Mouse (Mus musculus) adrenal gland, adult 8-10 months (tissue): Measurements from ENCODE around the gene Rnasel. TPM values are rescaled to one million over a fixed set of nuclear protein-coding genes. Genes with fewer than 3 reads are reported as not detected.

Experiments
- DNase-seq: peaks from one replicate; pipeline ENCODE4 v3.0.0; 2022
- total RNA-seq, 4 experiments: library from RNA; stranded (reverse); gene quantifications; 2 replicates each; pipeline ENCODE4 v1.2.4; 2022

The Rnasel gene
- 10 to 100 TPM in 3 of 4 experiments, 1 to 10 TPM in 1; 9.7 to 25.3 (median 16.9) TPM for total RNA-seq

DNA sequence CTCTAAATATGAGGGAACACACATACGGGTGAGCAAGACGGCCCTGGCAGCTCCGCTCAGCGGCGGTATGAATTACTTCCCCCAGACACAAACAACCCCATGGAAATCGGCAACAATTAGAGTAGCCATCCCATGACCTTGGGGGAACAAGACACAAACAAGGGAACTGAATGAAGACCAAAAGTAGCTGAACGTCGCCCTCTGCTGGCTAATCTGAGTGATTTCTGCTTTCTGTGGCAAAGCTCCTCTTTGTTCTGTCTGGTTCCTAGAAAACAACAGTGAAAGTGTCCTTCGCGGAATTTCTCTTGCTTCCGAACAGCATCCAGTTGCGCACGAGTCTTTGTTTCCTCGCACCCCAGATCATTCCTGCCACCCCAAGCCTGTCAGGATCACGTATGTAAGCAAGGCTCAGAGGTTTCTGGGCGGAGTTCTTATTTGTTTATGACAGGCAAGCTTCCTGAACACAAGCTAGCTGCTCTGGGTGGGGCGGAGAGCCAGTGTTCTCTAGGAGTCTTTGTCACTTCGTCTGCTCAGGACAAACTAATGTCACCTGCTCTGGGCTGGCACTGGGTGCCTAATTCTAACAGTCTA is at the start of gene Rnasel:
Rnasel (plus strand) TSS at position 216 of the 591 bp plus-strand sequence.
- peak; percentile 70 for DNase-seq

DNA sequence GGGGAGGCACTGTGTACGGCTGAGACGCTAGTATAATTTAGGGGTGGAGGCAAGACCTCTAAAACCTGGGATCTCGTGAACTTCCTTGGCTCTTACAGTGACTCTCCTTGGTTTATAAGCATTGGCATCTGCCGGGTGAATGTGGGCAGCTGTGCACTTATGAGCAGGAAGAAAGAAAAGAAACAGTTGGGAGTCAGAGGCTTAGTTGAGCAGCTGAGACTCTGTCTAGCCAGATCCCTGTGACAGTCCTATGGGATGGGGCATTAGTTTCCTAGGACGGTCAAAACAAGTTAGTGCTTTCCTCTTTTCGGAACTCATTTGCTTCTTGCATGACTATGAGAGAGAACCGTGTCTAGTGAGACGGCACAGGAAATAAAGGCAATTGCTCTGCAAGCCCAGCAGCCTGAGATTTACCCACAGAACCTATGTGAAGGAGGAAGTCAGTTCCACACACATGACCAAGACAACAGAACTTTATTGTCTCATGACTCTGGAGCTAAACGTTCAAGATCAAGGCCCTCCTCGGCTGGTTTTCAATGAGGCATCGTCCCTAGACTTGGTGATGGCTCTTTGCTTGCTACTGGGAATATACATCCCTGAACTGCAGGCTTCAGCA is 48.7 kb upstream of the Rnasel start:
- DNase-seq, result no peak

GRCm38 (mm10) chr1:153701461-153701860 is 47.8 kb upstream of the Rnasel start:
- DNase-seq, result no peak

DNA sequence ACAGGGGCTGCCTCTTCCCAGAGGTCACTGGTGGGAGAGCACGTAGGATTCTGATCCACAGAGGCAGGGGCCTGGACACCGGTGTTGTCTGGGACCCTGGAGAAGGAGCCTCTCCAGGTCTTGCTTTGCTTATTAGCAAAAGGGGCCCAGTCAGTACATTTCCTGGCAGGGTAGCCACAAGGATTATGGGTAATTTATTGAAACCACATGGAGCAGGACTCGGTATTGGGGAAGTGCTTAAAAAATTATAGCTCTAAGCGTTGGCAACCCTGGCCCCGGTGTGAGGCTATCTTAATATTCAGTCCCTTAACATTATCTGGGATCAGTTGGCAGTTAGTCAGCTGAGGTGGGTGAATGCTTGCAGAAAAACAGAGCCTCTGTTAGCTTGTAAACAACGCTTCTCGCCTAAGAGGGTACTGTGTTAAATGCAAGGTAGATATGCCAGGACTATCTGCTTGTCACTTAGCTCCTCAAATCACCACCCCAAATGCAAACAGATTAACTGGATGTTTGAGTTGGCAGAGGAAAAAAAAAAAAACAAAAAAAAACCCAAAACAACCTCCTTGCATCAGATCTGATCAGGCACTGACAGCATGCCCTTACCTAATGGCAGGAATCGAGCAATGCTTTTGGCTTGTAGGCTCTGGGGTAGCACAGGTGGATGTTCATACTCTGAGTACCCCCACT is 46.9 kb upstream of the Rnasel start:
- DNase-seq, result no peak

- DNase-seq, result peak; percentile 46
Measured at GRCm38 (mm10) chr1:153702853-153703410, 46.3 kb upstream of the Rnasel start.

GRCm38 (mm10) chr1:153703445-153703991 is 45.7 kb upstream of the Rnasel start:
- no peak for DNase-seq

GRCm38 (mm10) chr1:153704174-153704573 is 45.1 kb upstream of the Rnasel start:
- DNase-seq, result no peak

- DNase-seq, result no peak
Measured at GRCm38 (mm10) chr1:153704996-153705395, 44.2 kb upstream of the Rnasel start.

DNA sequence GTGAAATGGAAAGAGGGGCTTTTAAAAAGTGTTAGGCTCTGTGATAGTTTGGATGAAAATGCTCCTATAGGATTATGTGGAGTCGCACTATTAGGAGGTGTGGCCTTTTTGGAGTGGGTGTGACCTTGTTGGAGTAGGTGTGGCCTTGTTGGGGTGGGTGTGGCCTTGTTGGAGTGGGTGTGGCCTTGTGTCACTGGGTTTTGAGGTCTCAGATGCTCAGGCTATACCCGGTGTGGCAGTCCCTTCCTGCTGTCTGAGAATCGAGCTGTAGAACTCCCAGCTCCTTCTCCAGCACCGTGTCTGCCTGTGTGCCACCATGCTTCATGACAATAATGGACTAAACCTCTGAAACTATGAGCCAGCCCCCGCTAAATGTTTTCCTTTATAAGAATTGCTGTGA is 40.6 kb upstream of the Rnasel start:
- DNase-seq, result no peak

DNA sequence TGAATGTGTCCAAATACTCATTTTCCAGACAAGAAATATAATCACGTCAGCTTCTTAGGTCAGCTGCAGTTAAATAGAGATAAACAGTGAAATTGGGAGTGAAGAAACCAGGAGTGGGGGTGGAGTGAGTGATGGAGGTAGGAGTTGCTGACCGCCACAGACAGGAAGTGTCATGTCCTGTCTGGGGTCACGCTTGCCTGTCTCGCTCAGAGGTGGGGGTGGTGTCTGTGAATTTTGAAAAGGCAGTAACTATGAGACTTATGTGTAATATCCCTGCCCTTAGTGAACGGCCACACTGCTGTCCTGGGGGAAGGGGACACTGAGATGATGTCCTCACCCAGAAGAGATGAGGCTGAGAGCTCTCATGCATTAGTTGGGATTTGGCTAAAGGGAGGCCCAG is 39.8 kb upstream of the Rnasel start:
- no peak for DNase-seq

- DNase-seq, result no peak
Measured at GRCm38 (mm10) chr1:153711544-153712262, 37.5 kb upstream of the Rnasel start.

- DNase-seq, result no peak
Measured at GRCm38 (mm10) chr1:153712633-153713032, 36.6 kb upstream of the Rnasel start.

GRCm38 (mm10) chr1:153717990-153718389 is 31.2 kb upstream of the Rnasel start:
- no peak for DNase-seq

- DNase-seq, result no peak
Measured at GRCm38 (mm10) chr1:153720935-153721334, 28.3 kb upstream of the Rnasel start.

DNA sequence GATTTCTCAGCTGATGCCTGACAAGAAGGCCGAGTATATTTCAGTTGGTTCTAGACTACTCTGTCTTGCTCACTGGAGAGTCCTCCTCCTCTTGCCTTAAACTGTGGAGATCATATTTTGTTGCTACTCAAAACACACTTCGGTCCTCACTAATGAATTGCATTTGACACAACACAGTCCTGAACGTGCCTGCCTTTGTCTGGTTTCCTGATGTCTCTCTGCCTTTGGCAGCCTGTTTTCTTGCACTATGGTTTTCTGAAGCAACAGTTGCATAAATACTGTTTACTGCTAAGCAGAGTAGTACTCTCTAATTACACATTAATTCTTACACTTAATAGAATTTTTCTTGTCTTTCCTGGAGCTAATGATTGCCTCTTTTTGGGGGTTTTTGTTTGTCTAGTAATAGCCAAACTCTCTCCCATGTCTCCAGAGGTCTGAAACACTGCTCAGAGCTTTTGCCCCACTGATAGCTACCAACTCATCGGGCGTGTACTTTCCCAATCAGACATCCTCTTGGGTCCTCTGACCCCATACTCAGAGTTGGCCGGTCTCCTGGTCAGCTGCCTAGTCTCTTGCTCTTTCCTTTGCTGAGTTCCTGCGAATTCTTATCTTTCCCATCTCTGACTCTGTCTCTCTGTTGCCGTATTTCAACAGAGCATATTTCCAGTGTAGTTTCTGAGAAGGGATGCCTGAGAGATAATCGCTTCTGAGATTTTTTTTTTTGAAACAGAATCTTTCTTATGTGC is 27.5 kb upstream of the Rnasel start:
- no peak for DNase-seq

- DNase-seq, result no peak
Measured at GRCm38 (mm10) chr1:153723426-153723825, 25.8 kb upstream of the Rnasel start.

DNA sequence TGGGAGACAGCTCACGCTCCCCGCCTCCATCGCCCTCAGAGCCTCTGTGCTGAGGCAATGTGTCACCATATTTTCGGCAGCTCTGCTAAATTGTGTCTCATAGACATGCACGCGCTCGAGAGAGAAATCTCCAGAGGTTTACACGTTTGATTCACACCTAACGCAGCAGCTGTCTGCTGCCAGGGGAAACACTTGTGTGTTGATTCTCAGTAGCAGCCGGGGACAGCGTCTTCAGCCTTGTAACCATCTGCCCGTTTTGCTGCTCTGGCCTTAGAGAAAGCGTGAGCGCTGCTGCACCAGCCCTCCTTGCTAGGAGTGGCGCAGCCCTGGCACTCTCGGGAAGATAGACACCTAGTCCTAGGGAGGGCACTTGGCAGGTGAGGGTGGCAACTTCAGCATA is 22.6 kb upstream of the Rnasel start:
- no peak for DNase-seq

GRCm38 (mm10) chr1:153729806-153730205 is 19.4 kb upstream of the Rnasel start:
- no peak for DNase-seq

DNA sequence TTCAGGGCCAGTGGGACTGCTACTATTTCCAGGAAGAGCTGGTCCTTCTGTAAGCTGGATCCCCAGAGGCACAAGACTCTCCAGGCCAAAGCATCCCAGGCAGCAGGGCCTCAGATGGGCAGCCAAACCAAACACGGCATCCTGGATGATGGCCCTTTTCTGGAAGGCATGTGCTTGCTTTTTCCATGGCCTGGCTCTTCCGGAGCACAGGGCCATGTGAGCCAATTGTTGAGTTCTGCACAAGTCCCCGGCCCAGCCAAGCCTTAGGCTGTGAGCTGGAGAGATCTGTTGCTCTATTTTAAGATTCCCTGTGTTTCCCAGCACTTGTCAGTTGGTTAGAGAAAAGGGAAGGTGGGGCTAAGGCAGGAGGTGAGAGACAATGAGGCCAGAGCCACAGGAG is 18.6 kb upstream of the Rnasel start:
- DNase-seq, result no peak

DNA sequence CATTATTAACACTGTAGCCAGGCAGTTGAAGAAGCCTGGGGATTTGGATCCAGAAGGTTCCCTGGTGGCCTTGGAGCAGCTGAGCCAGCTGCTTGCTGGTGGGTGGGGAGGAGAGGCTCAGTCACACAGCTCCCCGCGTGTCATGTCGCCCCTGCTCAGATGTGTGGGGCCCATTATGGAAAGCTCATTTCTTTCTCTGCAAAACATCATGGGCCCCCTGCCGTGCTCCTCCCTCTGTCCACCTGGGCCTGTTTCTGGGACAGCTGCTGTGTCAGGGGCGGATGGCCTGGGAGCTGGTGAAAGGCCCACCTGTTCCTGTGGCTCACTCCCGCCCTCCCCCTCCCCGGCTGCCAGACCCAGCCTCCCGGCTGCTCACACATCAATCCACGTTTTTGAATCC is 16.0 kb upstream of the Rnasel start:
- no peak for DNase-seq

DNA sequence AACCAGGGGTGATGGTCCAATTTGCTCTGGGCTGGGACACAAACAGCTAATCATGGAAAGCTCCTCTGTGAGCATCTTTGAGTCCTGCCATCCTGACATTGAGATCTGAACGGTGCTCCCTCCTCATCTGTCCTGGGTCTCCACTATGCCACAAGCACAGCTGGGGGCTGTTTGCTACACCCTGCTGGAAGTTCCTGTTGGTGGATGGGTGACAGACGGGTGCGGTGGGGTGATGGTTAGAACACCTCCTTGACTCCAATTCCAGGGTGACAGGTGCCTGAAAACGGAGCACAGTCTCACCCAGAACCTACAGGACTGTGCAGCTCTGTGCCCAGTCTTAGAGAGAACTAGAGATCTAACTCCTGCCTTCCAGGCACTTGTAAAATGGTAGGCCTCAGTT is 14.4 kb upstream of the Rnasel start:
- no peak for DNase-seq

- no peak for DNase-seq
Measured at GRCm38 (mm10) chr1:153736096-153736495, 13.1 kb upstream of the Rnasel start.
